Mouse (Mus musculus): ENCODE results near the gene Mylk3.

GRCm38 (mm10) chr8:85381926-85382325 is 4.2 kb downstream of the Mylk3 start:
- no peak for TF ChIP-seq CTCF (IDR thresholded peaks at IDR 0.05)
- no peak for TF ChIP-seq EP300 (IDR thresholded peaks at IDR 0.05)
